Mouse (Mus musculus): ENCODE data around the gene Pcdh7.

DNA sequence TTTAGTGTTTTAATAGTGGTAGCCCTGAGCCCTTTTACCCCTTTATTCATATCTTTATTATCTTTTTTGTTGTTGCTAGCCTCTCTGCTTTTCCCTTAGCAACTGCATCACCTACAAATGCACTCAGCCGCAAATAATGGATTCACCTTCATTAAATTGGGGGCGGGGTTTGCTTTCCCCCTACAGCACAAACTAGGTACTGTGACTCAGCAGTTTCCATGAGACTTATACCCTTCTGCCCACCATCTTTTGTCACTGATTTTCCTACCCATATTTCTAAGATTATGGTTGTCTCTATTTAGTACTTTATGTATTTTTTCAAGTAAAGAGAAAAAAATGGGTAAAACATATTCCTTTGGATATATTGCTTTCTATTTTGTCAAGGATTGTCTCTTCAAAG is 56.7 kb downstream of the Pcdh7 start:
- TF ChIP-seq CTCF (IDR thresholded peaks at IDR 0.05; ENCODE audit: control insufficient read depth, insufficient read depth, low read length) (no peak), POLR2A (IDR thresholded peaks at IDR 0.05; ENCODE audit: borderline replicate concordance, control insufficient read depth, low read depth, low read length) (no peak)
